Mouse (Mus musculus) retina, embryonic 14.5 days (tissue): ENCODE measurements at regions not wholly inside any gene's neighbourhood (a gene's known extent, or its start where the extent isn't known, plus 50 kb on each side); places are given as distances from the start of the nearest gene placed in this dataset.
"Not testable (repeated sequence)": the region's sequence is repeated elsewhere in the genome, so short reads cannot be mapped to it uniquely, and the experiment has no call there.

ENCODE experiments used
- DNase-seq: peaks from one replicate; pipeline ENCODE4 v3.0.0-alpha.2; 2015; ENCODE audit warnings: low spot score

DNA sequence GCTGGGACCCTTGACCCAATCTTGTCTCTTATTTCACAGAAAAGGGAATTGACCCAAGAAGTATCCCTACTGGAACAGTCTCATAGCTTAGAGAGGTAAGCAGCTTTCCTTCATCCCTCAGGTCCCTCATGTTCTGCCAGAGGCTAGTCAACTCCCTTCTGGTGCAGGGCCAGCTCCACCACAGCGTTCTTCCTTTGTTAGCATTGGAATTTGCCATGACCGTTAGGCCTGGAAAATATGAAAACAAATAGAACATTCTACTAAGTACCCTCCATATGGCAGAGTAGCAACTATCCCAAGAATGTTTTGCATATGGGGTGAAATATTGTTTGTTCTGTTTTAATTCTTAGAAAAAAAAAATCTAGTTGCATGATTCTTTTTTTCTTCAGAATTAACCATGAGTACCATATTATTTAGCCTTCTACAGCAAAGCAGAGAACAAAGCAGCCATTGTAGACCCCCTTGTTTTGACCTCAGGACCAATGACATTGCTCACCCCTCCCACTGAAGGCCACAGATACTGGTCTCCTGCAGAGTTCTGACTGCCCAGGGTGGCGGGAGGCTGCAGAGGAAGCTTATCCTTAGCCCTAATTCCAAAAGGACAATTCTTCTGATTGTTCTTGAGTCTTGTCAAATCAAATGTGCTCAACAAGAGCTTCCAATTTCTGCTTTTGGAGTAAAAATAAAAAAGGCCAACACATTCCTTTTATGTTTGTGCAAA lies 78.1 kb upstream of the Ehbp1 start:
- no peak for DNase-seq

GRCm38 (mm10) chr11:22421762-22422161 lies 79.7 kb upstream of the Ehbp1 start:
- no peak for DNase-seq

DNA sequence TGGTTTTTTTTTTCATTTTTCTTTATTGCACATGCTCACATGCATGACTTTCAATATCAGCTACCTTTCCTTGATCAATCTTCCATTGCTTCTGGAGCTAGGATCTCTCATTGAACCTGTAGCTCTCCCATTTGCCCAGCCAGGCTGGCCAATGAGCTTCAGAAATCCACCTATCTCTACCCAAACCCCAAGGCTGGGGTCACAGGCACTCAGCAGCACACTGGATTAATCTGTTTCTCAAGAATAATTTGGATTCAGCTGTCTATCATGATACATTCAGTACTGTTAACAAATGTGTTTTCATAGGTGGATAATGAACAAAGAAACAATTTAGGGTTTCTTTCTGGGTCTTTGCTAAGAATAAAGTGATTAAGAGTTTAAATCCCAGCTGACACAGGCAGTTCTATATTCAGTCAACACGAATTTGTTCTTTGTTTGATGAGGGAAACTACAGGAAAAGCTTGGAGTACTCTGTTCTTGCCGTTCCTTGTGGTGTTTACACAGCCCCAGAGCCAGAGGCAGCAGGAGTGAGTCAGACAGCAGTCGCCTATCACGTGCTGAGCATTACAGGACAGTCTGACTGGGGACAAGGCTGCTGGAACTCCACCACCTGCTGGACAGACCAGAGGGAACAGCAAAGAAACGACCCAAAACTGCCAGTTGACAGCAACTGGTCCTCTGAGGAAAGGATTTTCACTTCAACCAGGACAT lies 74.6 kb upstream of the Tmem17 start:
- DNase-seq = peak; percentile 35

GRCm38 (mm10) chr11:22437851-22438215 lies 74.1 kb upstream of the Tmem17 start:
- no peak for DNase-seq

DNA sequence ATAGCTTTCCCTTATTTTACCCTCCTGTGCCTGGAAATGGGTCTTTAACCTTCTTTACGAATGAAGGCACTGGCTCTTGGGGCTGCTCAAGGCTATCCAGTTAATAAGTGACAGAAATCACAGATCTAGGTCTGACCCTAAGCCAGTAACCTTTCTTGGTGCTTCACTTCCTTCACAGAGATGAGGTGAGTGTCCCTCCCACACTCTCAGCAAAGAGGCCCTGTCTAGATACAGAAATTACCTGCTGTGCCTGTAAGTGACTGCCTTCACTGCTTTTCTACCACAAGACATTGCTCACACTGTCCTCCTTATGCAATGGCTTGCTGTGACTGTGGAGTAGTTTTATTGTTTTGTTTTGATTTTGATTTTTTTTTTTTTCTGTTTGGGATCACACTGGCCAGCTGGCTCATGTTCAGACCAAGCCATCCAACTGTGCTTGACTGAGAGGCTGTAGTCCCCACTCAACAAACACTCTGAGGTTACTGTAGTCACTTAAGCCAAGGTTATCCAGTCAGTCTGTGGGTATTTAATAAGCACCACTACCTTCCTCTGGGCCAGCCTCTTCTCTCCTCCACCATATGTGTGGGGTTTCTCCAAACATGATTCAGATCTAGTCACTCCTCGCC lies 73.3 kb upstream of the Tmem17 start:
- DNase-seq = no peak

- no peak for DNase-seq
Measured at GRCm38 (mm10) chr11:22440521-22440920, 71.4 kb upstream of the Tmem17 start.

DNA sequence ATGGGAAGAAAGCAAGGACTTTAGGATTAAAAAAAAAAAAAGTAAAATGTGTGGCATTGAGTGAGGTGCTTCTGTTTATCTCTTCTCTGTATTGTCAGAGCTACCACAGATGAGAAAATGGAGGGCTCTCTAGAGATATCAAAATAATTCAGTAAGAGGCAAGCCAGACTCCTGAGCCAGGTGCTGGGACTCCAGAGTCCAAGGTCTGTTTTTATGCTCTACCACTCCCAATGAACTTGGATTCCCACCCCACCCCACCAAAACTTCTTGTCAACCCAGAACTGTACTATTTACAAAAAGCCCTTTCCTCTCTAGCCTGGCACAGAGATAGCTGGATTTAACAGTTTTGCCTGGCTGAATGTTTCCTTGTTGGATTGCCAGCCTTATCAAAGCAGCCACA lies 58.7 kb upstream of the Tmem17 start:
- DNase-seq = no peak

GRCm38 (mm10) chr11:22456286-22456685 lies 55.6 kb upstream of the Tmem17 start:
- no peak for DNase-seq

DNA sequence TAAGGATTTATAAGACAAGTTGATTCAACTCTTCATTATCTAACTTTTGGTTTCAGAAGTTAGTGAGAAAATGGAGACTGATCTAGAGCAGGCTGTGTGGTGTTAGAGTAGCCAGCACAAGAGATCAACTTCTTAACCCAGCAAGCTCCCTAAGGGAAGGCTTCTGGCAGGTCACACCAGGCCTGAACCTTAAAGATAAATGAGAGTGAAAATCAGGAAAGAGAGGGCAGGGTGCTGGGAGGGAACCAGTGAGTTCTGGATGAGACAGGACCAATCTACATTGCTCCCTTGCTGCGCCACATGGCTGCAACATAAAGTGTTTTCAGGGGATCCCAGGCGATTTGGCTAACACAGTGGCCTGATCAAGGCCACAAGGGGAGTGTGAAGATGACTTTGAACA lies 54.7 kb upstream of the Tmem17 start:
- DNase-seq = no peak

- DNase-seq = no peak
Measured at GRCm38 (mm10) chr11:22458951-22459703, 52.8 kb upstream of the Tmem17 start.

DNA sequence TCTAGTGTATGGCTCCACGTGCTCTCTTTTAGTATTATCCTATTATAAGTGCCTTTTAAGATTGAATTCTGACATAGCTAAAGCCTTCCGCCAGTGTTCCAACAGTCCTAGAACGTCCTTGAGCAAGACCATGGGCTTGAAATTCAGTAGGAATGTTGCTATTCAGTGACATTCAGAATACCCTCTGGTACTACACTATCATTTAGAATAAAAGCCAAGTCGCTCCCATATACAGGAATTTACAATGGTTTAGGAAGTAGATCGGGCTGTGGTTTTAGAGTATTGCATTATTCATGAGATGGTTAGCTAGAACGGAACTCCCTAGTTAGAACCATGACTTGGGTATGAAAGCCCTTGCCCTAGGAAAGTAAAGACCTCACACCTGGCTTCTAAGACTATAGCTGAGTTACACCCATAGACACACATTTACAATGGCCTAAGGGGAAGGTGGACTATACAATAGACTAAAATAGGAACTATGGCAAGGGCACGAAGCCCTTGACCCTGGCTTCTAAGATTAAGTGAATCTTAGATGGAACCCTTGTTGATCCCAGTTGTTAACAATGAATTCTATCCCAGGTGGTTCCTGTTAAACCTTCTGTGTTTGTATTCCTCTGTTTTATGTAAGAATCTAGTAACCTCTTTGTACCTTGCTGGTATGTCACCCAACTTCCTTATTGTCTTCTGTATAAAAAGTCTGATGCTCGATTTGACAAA lies 50.7 kb upstream of the Tmem17 start:
- not testable (repeated sequence) for DNase-seq
